Mouse (Mus musculus): ENCODE data around the gene Hpse.

Gene Hpse

GRCm38 (mm10) chr5:100719235-100720088 is at the start of gene Hpse:
Hpse (minus strand) TSS chr5:100719716.
- DNase-seq (ENCODE audit: low spot score in 2 of 2): no peak

- peak in 1 of 2 experiments; percentile 9 for DNase-seq (ENCODE audit: low spot score in 2 of 2)
Observed at GRCm38 (mm10) chr5:100766026-100766425, 46.5 kb upstream of the Hpse start.

GRCm38 (mm10) chr5:100761736-100762135 is 42.2 kb upstream of the Hpse start:
- DNase-seq (ENCODE audit: low spot score in 2 of 2): no peak

GRCm38 (mm10) chr5:100760049-100760663 is 40.6 kb upstream of the Hpse start:
- DNase-seq (ENCODE audit: low spot score in 2 of 2): no peak

- no peak for DNase-seq (ENCODE audit: low spot score in 2 of 2)
Observed at GRCm38 (mm10) chr5:100758121-100758520, 38.6 kb upstream of the Hpse start.

GRCm38 (mm10) chr5:100753407-100753806 is 33.9 kb upstream of the Hpse start:
- no peak for DNase-seq (ENCODE audit: low spot score in 2 of 2)

- DNase-seq (ENCODE audit: low spot score in 2 of 2): no peak
Observed at GRCm38 (mm10) chr5:100751655-100752054, 32.1 kb upstream of the Hpse start.

- DNase-seq (ENCODE audit: low spot score in 2 of 2): no peak
Observed at GRCm38 (mm10) chr5:100750617-100751255, 31.2 kb upstream of the Hpse start.

- DNase-seq (ENCODE audit: low spot score in 2 of 2): no peak
Observed at GRCm38 (mm10) chr5:100738802-100739201, 19.3 kb upstream of the Hpse start.

- no peak for DNase-seq (ENCODE audit: low spot score in 2 of 2)
Observed at GRCm38 (mm10) chr5:100736919-100737318, 17.4 kb upstream of the Hpse start.

- DNase-seq (ENCODE audit: low spot score in 2 of 2): no peak
Observed at GRCm38 (mm10) chr5:100734535-100734934, 15.0 kb upstream of the Hpse start.

GRCm38 (mm10) chr5:100728757-100729156 is 9.2 kb upstream of the Hpse start:
- DNase-seq (ENCODE audit: low spot score in 2 of 2): no peak

GRCm38 (mm10) chr5:100726001-100726400 is 6.5 kb upstream of the Hpse start:
- no peak for DNase-seq (ENCODE audit: low spot score in 2 of 2)

GRCm38 (mm10) chr5:100716762-100717161 is 2.8 kb downstream of the Hpse start:
- DNase-seq (ENCODE audit: low spot score in 2 of 2): no peak

- DNase-seq (ENCODE audit: low spot score in 2 of 2): no peak
Observed at GRCm38 (mm10) chr5:100711219-100711618, 8.3 kb downstream of the Hpse start.

GRCm38 (mm10) chr5:100710012-100710411 is 9.5 kb downstream of the Hpse start:
- DNase-seq (ENCODE audit: low spot score in 2 of 2): no peak

- DNase-seq (ENCODE audit: low spot score in 2 of 2): no peak
Observed at GRCm38 (mm10) chr5:100709035-100709434, 10.5 kb downstream of the Hpse start.

GRCm38 (mm10) chr5:100706675-100707074 is 12.8 kb downstream of the Hpse start:
- no peak for DNase-seq (ENCODE audit: low spot score in 2 of 2)

GRCm38 (mm10) chr5:100704272-100704671 is 15.2 kb downstream of the Hpse start:
- no peak for DNase-seq (ENCODE audit: low spot score in 2 of 2)

- no peak for DNase-seq (ENCODE audit: low spot score in 2 of 2)
Observed at GRCm38 (mm10) chr5:100702325-100702724, 17.2 kb downstream of the Hpse start.

GRCm38 (mm10) chr5:100700861-100701620 is 18.5 kb downstream of the Hpse start:
- DNase-seq (ENCODE audit: low spot score in 2 of 2): no peak

- no peak for DNase-seq (ENCODE audit: low spot score in 2 of 2)
Observed at GRCm38 (mm10) chr5:100697886-100698285, 21.6 kb downstream of the Hpse start.

Measured in left cerebral cortex, adult 9 months (tissue).